Mouse (Mus musculus) liver, embryonic 14.5 days (tissue): ENCODE results near the gene Ubap2. TPM values are rescaled to one million over a fixed set of nuclear protein-coding genes. Genes with fewer than 3 reads are reported as not detected.

Source experiments
- ATAC-seq: fragments of 200-750 bp; cut with Nextera tagmentation; 2 replicates; pipeline ENCODE4 v1.8.0; 2017; ENCODE audit warnings: moderate number of reproducible peaks, mild to moderate bottlenecking, moderate library complexity; ENCODE audit not compliant: insufficient read depth
- DNase-seq, 3 experiments: peaks; one replicate each; pipeline ENCODE4 v3.0.0-alpha.2; 2012 to 2013; ENCODE audit warnings: low read depth in 3 of 3, low spot score in 3 of 3
- H3K27ac ChIP-seq: fragments of 300-500 bp; sonication (generic); 2 replicates; pipeline ENCODE4 v1.5.1; 2014; ENCODE audit warnings: moderate library complexity, mild to moderate bottlenecking, control low read depth, inconsistent platforms
- H3K27me3 ChIP-seq: fragments of 300-500 bp; sonication (generic); 2 replicates; pipeline ENCODE4 v1.6.1; 2014; ENCODE audit warnings: mild to moderate bottlenecking, low read length, moderate library complexity; ENCODE audit not compliant: control insufficient read depth, insufficient read depth
- H3K36me3 ChIP-seq: fragments of 300-500 bp; sonication (generic); replicated peaks from 2 replicates; pipeline ENCODE4 v1.6.1; 2014; ENCODE audit warnings: low read depth; ENCODE audit not compliant: control insufficient read depth, insufficient read depth
- H3K4me1 ChIP-seq, 2 experiments: fragments of 200-500 bp in 1 of 2; fragments of 300-500 bp in 1 of 2; sonication (generic) in 1 of 2; replicated peaks; 2 replicates each; pipeline ENCODE4 v1.6.1; 2012 to 2014; ENCODE audit warnings: antibody characterized with exemption in 1 of 2, inconsistent platforms in 1 of 2, low read length in 1 of 2; ENCODE audit not compliant: control insufficient read depth in 2 of 2, insufficient read depth in 2 of 2
- H3K4me2 ChIP-seq: fragments of 300-500 bp; sonication (generic); 2 replicates; pipeline ENCODE4 v1.6.1; 2014; ENCODE audit warnings: low read depth, mild to moderate bottlenecking, control low read depth, moderate library complexity
- H3K4me3 ChIP-seq, 2 experiments: fragments of 200-500 bp in 1 of 2; fragments of 300-500 bp in 1 of 2; sonication (generic) in 1 of 2; 2 replicates each; pipeline ENCODE4 v1.5.1; 2012 to 2014; ENCODE audit warnings: low read depth in 2 of 2, low read length in 2 of 2, mild to moderate bottlenecking in 2 of 2, control low read depth in 1 of 2, inconsistent platforms in 1 of 2, moderate library complexity in 1 of 2; ENCODE audit not compliant: insufficient read depth in 1 of 2
- H3K9ac ChIP-seq: fragments of 300-500 bp; sonication (generic); replicated peaks from 2 replicates; pipeline ENCODE4 v1.6.1; 2014; ENCODE audit warnings: mild to moderate bottlenecking, control low read depth, moderate library complexity
- H3K9me3 ChIP-seq: fragments of 300-500 bp; sonication (generic); 2 replicates; pipeline ENCODE4 v1.6.1; 2016; ENCODE audit warnings: low read length, mixed read lengths; ENCODE audit not compliant: control insufficient read depth
- CTCF ChIP-seq: IDR thresholded peaks from 2 replicates; pipeline ENCODE4 v1.5.1; 2016; ENCODE audit warnings: antibody characterized with exemption, low read depth, control low read depth
- EP300 ChIP-seq: IDR thresholded peaks from 2 replicates; pipeline ENCODE4 v1.6.1; 2016; ENCODE audit warnings: antibody characterized with exemption, low read depth
- WGBS: fragments of 180-500 bp; shearing (Covaris S2); extraction: QIAGEN DNeasy Blood & Tissue Kit; methylation state at CpG from one replicate; pipeline ENCODE4 v1.1.7; 2014; ENCODE audit not compliant: insufficient replicate concordance; 5-methylcytosine and 5-hydroxymethylcytosine counted together
- polyA plus RNA-seq, 2 experiments: library from polyadenylated mRNA; depleted of rRNA in 1 of 2; stranded (reverse) in 1 of 2; unstranded in 1 of 2; fragments of >200 nt; fragmentation: Nextera tagmentation in 1 of 2; extraction: Ambion mirVana in 1 of 2; gene quantifications; 2 replicates each; pipeline versions ENCODE4 v1.2.1 to v1.2.3; 2012 to 2014

Ubap2 gene
- polyA plus RNA-seq, 2 experiments: 17.2 to 17.7 TPM

GRCm38 (mm10) chr4:41314141-41315129 lies 39.5 kb upstream of the Ubap2 start, which contains the start of gene Dcaf12:
TSS of gene Dcaf12 (minus strand) at chr4:41314889.
- H3K9me3 ChIP-seq: no peaks in the 10 kb centered on the region
- TF ChIP-seq CTCF: no peak
- peak; percentile 25; the same call in 1 of the 2 replicates for TF ChIP-seq EP300
- H3K4me3 ChIP-seq: peak within 1 kb of the TSS; percentile 72 to 92
- no peaks in the 10 kb centered on the region for H3K27me3 ChIP-seq
- ATAC-seq (peak; percentile 92), DNase-seq (peak; percentile 83 to 89 (median 89))
- H3K9ac ChIP-seq: peak within 1 kb of the TSS; percentile 99
- peak within 1 kb of the TSS; percentile 90 for H3K4me2 ChIP-seq
- under 1% methylated on average over 70 of the region's 70 CpGs for WGBS
- peak within 1 kb of the TSS; percentile 94 for H3K27ac ChIP-seq
- peaks cover 39% of the 10 kb centered on the region for H3K36me3 ChIP-seq
- H3K4me1 ChIP-seq: peaks cover 22 to 24% of the 10 kb centered on the region in 2 experiments

GRCm38 (mm10) chr4:41313722-41314121 lies 38.8 kb upstream of the Ubap2 start:
- H3K27ac ChIP-seq: peak overlapping the region; percentile 94
- peak overlapping the region; percentile 99 for H3K9ac ChIP-seq
- peak overlapping the region; percentile 72 to 92 for H3K4me3 ChIP-seq
- no peak for TF ChIP-seq CTCF
- TF ChIP-seq EP300: no peak
- peaks cover 22 to 24% of the 10 kb centered on the region in 2 experiments for H3K4me1 ChIP-seq
- peaks cover 43% of the 10 kb centered on the region for H3K36me3 ChIP-seq
- ATAC-seq: peak; percentile 0; the same call in 1 of the 2 replicates
- H3K9me3 ChIP-seq: no peaks in the 10 kb centered on the region
- H3K27me3 ChIP-seq: no peaks in the 10 kb centered on the region
- 18% methylated on average over 14 of the region's 14 CpGs for WGBS
- peak overlapping the region; percentile 90 for H3K4me2 ChIP-seq
- no peak for DNase-seq

GRCm38 (mm10) chr4:41310567-41311563 lies 35.9 kb upstream of the Ubap2 start:
- WGBS: 61% methylated on average over 9 of the region's 9 CpGs
- Histone ChIP-seq H3K4me2 (peak overlapping the region; percentile 29), H3K27ac (no peak overlapping the region)

GRCm38 (mm10) chr4:41307406-41307805 lies 32.5 kb upstream of the Ubap2 start:
- TF ChIP-seq EP300: no peak
- TF ChIP-seq CTCF: no peak
- DNase-seq: no peak
- Histone ChIP-seq H3K4me3 (no peak overlapping the region), H3K27ac (no peak overlapping the region), H3K27me3 (no peaks in the 10 kb centered on the region), H3K4me2 (no peak overlapping the region), H3K36me3 (peaks cover 75% of the 10 kb centered on the region), H3K4me1 (peaks cover 17 to 23% of the 10 kb centered on the region in 2 experiments), H3K9ac (no peak overlapping the region), H3K9me3 (no peaks in the 10 kb centered on the region)
- 75% methylated on average over 6 of the region's 6 CpGs for WGBS
- no peak for ATAC-seq

More at GRCm38 (mm10) chr4:41310567-41311563, 35.9 kb upstream of the Ubap2 start:
- H3K4me1 ChIP-seq: peaks cover 20 to 27% of the 10 kb centered on the region in 2 experiments
- ATAC-seq (no peak), DNase-seq (no peak)
- peak overlapping the region in 1 of 2 experiments; percentile 20; a peak in 1 of 4 replicates for H3K4me3 ChIP-seq
- no peaks in the 10 kb centered on the region for H3K9me3 ChIP-seq
- H3K27me3 ChIP-seq: no peaks in the 10 kb centered on the region
- H3K9ac ChIP-seq: 0 out of 2 replicates have a peak overlapping the region, but pooled peaks have one; percentile 5
- TF ChIP-seq CTCF (no peak), EP300 (no peak)
- H3K36me3 ChIP-seq: peaks cover 62% of the 10 kb centered on the region
